Comparison of ENCODE assay signal across 8 mouse cellular contexts in the genomic region with DNA sequence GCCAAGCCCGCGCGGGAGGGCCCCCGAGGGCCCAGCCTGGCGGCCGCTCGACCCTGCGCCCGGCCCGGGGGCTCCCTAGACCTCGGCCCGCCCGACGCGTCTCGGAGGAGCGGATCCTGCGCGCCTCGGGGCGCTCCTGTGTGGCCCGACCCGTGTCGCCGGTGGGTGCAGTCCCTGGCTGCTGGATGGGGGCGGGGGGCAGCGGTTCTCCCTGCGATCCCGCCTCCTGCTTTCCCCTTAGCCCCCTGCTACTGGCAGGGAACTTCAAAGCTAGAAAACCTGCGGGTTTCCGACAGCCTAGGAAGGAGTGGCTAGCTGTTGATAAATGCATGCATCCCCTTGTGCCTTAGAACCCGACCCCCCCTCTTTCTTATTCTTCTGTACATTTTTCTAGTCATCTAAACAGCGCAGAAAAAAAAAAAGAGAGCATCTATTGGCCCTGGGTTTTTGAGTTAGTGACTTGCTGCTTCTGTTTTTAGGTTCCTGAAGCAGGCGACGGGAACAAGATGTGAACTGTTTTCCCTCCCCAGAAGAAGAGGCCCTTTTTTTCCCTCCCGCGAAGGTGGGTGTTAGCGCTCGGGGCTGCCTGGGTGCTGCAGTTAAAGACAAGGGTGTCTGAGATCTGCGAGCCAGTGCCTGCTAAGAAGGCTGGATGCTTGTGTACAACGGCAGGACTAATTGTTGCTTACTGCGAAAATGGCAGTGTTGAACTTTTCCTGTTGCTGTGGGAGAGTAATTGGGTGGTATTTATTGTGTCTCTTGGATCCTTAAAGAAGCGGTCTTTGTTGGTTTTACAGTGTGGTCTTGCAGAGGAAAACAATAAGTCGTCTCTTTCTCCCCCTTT. TPM values are rescaled to one million over a fixed set of nuclear protein-coding genes. Genes with fewer than 3 reads are reported as not detected.
A peak's percentile ranks its signal among the peaks of the same experiment; 100 is the strongest.
DNase-seq lines count a peak whose midpoint lies in the region; ATAC-seq and TF ChIP-seq lines count a peak whose summit lies in the region.

No protein-coding gene starts in this region.

- ATAC-seq in frontal cortex, adult (ENCODE audit: low TSS enrichment), result peak; percentile 13
- ATAC-seq in midbrain, embryonic 16.5 days, result peak; percentile 61

- WGBS in midbrain, embryonic 16.5 days, result under 1% methylated on average over 32 of the region's 44 CpGs

- TF ChIP-seq CTCF in E14TG2a.4 (conservative IDR thresholded peaks at IDR 0.05; ENCODE audit: low read length), result no peak
- no peak for TF ChIP-seq CTCF in testis, adult 2 months (IDR thresholded peaks at IDR 0.05; ENCODE audit: control insufficient read depth, insufficient read depth, insufficient replicate concordance, low read depth, low read length)

- peak overlapping the region; percentile 87 for H3K4me3 ChIP-seq in E14TG2a.4 (replicated peaks; ENCODE audit: low read length)
- H3K4me3 ChIP-seq in midbrain, embryonic 16.5 days (ENCODE audit: low read depth, low read length), result peak overlapping the region; percentile 97
- H3K4me3 ChIP-seq in testis, adult 2 months (ENCODE audit: control insufficient read depth, low read depth, low read length), result peak overlapping the region; percentile 87

- peak overlapping the region; percentile 98 for H3K27ac ChIP-seq in midbrain, embryonic 16.5 days (ENCODE audit: low read length)
- peak overlapping the region; percentile 25 for H3K27ac ChIP-seq in testis, adult 2 months (ENCODE audit: control insufficient read depth, insufficient read depth, low read depth, low read length)

- H3K9me3 ChIP-seq in E14TG2a.4 (ENCODE audit: low read length), result no peaks in the 10 kb centered on the region
- no peaks in the 10 kb centered on the region for H3K9me3 ChIP-seq in midbrain, embryonic 16.5 days (replicated peaks; ENCODE audit: control insufficient read depth, low read length, poor library complexity, severe bottlenecking)

- DNase-seq in frontal cortex, postnatal 25 days (ENCODE audit: low spot score in 2 of 2), result no peak
- peak; percentile 66 for DNase-seq in embryo, embryonic 10.5 days (ENCODE audit: low spot score)
- peak; percentile 37 to 45 for DNase-seq in heart, postnatal 10 days
- peak; percentile 45 to 52 for DNase-seq in left cerebral cortex, postnatal 36 days (ENCODE audit: low spot score in 2 of 2)

- intact Hi-C loops in heart, postnatal 10 days (cut with DNase I), result loop anchor here (2.0 to 5.0 kb wide), 6 partner anchors 113 to 280 kb away; partner anchors contain the start of genes Ak3, Cdc37l1, Rcl1 and Ric1
- intact Hi-C loops in left cerebral cortex, postnatal 36 days (cut with DNase I), result loop anchor here (2.0 to 5.0 kb wide), 4 partner anchors 15 to 260 kb away; partner anchors contain the start of genes Cdc37l1 and Rcl1

- no peak for TF ChIP-seq POLR2A in testis, adult 2 months (IDR thresholded peaks at IDR 0.05; ENCODE audit: control insufficient read depth, low read depth, low read length)

- peak overlapping the region; percentile 83 for H3K4me2 ChIP-seq in midbrain, embryonic 16.5 days (ENCODE audit: low read length)

- peak overlapping the region; percentile 100 for H3K9ac ChIP-seq in midbrain, embryonic 16.5 days (ENCODE audit: low read depth, low read length)

- no peaks in the 10 kb centered on the region for H3K36me3 ChIP-seq in E14TG2a.4 (ENCODE audit: insufficient read depth, low read length)
- H3K36me3 ChIP-seq in midbrain, embryonic 16.5 days (ENCODE audit: control insufficient read depth, insufficient read depth, low read length), result no peaks in the 10 kb centered on the region
- no peaks in the 10 kb centered on the region for H3K36me3 ChIP-seq in testis, adult 2 months (ENCODE audit: control insufficient read depth, insufficient read depth, low read length)

- H3K4me1 ChIP-seq in E14TG2a.4 (replicated peaks; ENCODE audit: low read depth, low read length), result peaks cover 40% of the 10 kb centered on the region
- peaks cover 51% of the 10 kb centered on the region for H3K4me1 ChIP-seq in midbrain, embryonic 16.5 days (ENCODE audit: control insufficient read depth, insufficient read depth, low read length)
- peaks cover 11% of the 10 kb centered on the region for H3K4me1 ChIP-seq in testis, adult 2 months (ENCODE audit: control insufficient read depth, insufficient read depth, low read length)

- H3K27me3 ChIP-seq in E14TG2a.4 (ENCODE audit: insufficient read depth, low read length), result peaks cover 54% of the 10 kb centered on the region
- H3K27me3 ChIP-seq in midbrain, embryonic 16.5 days (ENCODE audit: control insufficient read depth, insufficient read depth, low read depth, low read length), result no peaks in the 10 kb centered on the region
- H3K27me3 ChIP-seq in testis, adult 2 months (ENCODE audit: control insufficient read depth, insufficient read depth, low read length), result no peaks in the 10 kb centered on the region

RNA-seq across cellular contexts. Expression of gene Jak2, which starts 0.6 kb away (rescaled TPM):
- 10 to 100 TPM; 16.9 to 17.6 TPM for total RNA-seq in heart, postnatal 10 days (2021)
- 10 to 100 TPM; 28.0 to 38.6 TPM for total RNA-seq in left cerebral cortex, postnatal 36 days (2021)
- polyA plus RNA-seq in midbrain, embryonic 16.5 days (2015; fragmentation: Nextera tagmentation; extraction: Ambion mirVana), result 14.4 and 17.1 TPM in 2 replicates
- polyA plus RNA-seq in testis, adult 2 months (2012; rRNA removed), result 1.7 TPM in 2 replicates

Comparison
In these comparisons a context has a peak if more than half of its experiments do, and no peak if none do; other contexts are left out.
1. DNase-seq: peak in embryo, embryonic 10.5 days (single experiment), heart, postnatal 10 days (2 of 2) and left cerebral cortex, postnatal 36 days (2 of 2); none in frontal cortex, postnatal 25 days (0 of 2).
2. Peak in every context shown above with its lines, with median percentiles within 50 percentile points of each other: H3K4me3 ChIP-seq.